Mouse (Mus musculus) liver, adult 2 months (tissue): ENCODE results near the gene Nrxn3.

Experiments
- CTCF ChIP-seq: fragments of 200-500 bp; IDR thresholded peaks from 2 replicates; pipeline ENCODE4 v1.5.1; 2011; ENCODE audit warnings: low read depth, low read length, control low read depth
- POLR2A ChIP-seq: fragments of 200-500 bp; IDR thresholded peaks from 2 replicates; pipeline ENCODE4 v1.6.1; 2011; ENCODE audit warnings: low read length, control low read depth; ENCODE audit not compliant: insufficient read depth; ENCODE audit errors: extremely low read depth

DNA sequence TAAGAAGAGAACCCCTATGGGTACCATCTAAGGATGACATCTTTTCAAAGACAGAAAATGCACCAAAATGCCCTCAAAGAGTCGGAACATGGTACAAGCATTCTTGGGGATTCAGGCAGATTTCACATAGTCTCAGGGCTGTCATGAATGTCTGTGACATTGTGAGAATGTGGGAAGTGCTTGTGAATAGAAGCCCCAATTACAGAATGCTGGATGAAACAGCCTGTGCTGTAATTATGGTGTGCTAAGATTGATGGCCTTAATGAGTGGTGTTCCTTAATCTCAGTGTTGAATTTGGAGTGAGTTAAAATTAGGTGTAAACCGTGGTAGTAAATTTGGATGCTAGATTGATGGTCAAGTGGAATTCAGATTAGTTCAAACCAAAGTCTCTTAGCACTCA, 1287.6 kb downstream of the Nrxn3 start:
- TF ChIP-seq CTCF, result no peak
- TF ChIP-seq POLR2A, result no peak
